Mouse (Mus musculus) gastrocnemius, postnatal 10 days (tissue): Measurements from ENCODE around the gene Zic4. TPM values are rescaled to one million over a fixed set of nuclear protein-coding genes. Genes with fewer than 3 reads are reported as not detected.

Experiments used
- DNase-seq: peaks from one replicate; pipeline ENCODE4 v3.0.0; 2021; ENCODE audit warnings: mixed read lengths
- total RNA-seq, 2 experiments: library from RNA; stranded (reverse); gene quantifications; 2 replicates each; pipeline ENCODE4 v1.2.3; 2021

Gene Zic4
- total RNA-seq, 2 experiments from 2014 or later = 0.16 to 0.50 TPM

DNA sequence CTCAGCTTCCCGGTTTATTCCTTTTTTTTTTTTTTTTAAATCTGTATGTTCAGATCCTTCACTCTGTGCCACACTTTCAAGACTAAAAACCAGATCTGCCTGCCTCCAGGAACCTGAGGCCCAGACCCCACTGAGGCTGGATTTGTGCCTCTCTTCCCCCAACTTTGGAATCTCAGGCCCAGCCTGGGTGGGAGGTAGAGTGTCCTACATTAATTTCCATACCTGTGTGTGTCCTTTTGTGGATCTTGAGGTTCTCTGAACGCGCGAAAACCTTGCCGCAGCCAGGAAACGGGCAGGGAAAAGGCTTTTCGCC lies 1.6 kb downstream of the Zic4 start:
- DNase-seq = no peak

DNA sequence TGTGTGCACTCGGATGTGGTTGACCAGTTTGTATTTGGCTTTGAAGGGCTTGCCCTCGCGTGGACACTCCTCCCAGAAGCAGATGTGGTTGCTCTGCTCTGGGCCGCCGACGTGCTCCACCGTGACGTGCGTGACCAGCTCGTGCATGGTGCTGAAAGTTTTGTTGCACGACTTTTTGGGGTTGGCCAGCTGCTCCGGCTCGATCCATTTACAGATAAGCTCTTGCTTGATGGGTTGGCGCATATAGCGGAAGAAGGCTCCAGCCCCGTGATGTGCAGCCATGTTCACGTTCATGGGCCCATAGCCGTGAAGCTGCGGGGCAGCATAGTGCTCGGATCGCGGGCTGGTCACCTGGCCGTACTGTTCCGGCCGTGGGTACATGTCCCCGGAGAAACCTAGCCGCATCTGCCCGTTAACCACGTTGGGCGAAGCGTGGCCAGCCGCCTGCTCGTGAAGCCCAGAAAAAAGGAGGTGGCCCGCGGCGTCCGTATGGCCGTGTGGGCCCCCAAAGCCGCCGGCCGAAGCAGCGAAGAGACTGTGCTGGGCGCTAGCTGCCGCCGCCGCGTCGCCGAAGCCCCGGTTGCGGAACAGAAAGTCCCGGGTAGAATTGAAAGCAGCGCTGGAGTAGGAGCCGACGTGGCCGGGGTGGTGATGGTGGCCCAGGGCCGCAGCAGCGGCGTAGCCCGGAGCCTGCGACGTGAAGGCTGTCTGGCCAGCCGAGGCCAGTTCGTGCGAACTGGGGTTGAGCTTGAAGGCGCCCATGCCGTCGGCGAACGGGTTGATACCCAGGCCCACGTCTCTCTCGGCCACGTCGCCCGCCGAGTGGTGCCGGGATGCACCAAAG lies 2.1 kb downstream of the Zic4 start:
- DNase-seq = peak; percentile 27

DNA sequence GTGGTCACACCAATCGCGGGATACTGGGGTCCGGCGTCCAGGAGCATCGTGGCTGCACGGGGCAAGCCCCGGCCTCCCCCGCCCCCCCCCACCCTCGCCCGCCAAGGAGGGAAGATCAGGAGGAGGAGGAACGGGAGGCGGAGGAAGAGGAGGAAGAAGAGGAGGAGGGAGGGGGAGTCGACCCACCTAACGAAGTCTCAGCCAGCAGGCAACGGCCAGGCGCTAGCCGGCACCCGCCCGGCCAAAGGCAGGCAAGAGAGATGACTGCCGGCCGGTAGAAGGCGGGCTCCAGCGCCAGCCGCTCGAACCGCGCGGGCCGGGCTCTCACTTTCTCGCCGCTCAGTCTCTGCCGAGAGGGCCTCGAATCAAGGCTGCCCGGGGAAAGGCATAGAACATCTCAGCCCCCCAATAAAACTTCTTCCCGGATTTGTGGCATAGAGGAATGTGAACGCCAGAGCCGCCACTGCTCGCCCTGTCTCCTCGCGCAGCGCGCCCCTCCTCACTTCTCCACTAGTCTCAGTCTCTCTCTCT lies 2.8 kb downstream of the Zic4 start:
- DNase-seq = peak; percentile 41

DNA sequence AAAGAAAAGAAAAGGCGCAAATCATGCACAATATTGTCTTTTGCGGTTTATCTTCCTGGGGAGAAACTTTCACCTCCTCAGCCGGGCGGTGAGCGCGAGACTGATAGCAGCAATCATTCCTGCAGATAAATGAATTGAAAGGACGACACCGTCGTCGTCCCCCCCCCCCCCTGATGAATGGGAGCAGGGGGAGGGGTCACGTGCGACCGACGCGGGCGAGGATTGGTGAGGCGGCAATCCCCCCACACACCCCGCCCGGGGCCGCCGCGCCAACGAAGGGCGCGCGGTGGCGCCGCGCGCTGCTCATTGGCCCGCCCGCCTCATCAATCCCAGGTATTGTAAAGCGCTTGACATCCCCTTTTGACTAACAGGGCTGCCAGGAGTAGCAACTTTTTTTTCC lies 3.5 kb downstream of the Zic4 start, which contains the start of gene Zic1:
Gene Zic1 (minus strand): TSS at position 147 of the 400 bp plus-strand sequence.
- no peak for DNase-seq

DNA sequence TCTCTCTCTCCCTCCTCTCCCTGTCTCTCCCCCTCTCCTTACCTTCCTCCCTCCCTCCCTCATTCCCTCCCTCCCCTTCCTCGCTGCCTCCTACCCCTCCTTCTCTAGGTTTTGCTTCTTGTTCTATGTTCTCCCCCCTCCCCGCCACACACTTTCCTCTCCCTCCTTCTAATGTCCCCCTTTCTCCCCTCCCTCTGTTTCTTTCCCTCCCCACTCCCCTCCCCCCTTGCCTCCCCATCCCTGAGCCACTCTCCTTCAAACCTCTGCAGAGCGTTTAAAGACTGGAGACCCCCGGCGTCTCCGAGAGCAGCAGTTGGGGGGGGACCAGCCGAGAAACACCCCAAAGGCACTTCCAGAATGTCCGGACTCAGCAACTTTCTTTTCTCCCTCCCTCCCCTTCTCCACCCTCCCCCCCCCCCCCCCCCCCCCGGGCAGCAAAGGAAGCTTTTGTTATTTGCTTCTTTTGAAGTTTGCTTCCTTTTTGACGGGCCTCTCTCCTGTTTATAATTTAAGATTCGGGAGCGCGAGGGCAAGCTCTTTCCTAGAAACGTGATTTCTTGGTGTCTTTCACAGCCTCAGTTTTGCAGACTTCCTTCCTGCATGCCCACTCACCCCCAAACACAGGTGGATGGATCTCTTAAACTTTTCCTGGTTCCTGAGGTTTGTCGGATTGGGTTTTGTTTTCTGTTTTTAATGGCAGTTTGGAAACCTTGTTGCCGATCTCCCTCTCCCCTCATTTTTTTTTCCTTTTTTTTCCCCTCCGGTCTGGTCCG lies 4.2 kb downstream of the Zic4 start:
- no peak for DNase-seq

DNA sequence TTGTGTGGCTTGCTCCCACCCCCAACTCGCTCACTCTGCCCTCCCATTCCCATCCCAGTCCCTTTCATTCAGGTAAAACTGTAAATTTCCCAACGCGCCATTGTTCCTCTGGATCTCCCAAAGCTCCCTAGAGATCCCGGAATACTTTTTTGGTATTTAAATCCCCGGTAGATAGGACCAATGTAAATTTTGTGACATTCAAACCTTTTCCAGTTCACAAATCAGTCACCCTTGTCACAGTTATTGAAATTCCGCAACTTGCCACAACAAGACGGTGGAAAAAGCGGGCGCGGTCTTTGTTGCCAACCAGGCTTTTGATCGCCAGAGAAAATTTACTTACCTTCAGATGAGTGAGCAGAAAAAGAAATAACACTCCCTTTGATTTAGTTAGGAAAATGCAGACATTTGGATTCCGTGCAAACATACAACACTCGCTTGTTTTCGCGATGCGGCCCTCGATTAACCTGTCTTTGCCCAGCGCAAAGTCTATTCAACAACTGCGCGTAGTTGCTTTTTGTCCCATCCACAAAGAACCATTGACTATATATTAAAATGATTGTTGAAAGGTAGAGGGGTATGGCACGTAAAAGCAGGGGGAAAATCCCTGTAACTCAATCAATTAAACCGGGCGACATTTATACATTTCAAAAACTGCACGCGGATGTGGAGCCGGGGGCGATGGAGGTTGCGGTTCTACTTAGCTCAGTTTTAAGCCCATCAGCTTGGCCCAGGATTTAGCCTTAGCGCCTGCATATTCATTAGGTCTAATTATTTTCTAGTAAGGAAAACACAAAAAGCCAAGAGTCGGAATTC lies 5.0 kb downstream of the Zic4 start:
- DNase-seq = no peak

DNA sequence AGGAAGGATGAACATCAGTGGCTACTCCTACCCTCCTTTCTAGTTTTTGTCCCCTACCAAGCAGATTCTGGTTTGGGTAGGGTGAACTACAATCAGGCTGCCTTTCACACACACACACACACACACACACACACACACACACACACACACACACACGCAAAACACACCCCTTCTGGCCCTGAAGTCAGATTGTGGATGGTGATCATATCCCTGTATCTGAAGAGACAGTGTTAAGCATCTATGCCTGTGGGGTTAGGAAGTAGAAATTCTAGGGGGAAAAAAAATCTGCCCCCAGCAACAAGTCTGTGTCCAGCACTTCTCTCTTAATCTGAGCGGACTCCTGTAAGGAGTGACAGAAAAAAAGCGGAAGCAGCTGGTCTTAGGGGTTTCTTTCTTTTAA lies 5.9 kb downstream of the Zic4 start:
- DNase-seq = no peak

DNA sequence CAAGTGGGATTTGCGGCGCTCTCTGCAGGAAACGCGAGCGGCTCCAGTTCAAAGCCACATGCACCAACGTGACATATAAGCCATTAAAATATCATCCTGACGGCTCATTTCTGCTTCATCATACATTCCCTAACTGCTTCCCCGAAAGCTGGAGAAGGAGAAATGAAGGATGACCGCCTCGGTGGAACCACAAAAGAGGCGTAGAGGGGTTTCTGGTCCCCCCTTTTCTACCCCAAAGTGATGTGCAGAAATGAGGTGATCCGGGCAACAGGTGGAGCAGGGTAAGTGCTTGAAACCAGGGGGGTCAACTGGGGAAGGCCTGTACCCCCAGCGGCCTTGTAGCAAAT lies 6.7 kb downstream of the Zic4 start:
- no peak for DNase-seq

DNA sequence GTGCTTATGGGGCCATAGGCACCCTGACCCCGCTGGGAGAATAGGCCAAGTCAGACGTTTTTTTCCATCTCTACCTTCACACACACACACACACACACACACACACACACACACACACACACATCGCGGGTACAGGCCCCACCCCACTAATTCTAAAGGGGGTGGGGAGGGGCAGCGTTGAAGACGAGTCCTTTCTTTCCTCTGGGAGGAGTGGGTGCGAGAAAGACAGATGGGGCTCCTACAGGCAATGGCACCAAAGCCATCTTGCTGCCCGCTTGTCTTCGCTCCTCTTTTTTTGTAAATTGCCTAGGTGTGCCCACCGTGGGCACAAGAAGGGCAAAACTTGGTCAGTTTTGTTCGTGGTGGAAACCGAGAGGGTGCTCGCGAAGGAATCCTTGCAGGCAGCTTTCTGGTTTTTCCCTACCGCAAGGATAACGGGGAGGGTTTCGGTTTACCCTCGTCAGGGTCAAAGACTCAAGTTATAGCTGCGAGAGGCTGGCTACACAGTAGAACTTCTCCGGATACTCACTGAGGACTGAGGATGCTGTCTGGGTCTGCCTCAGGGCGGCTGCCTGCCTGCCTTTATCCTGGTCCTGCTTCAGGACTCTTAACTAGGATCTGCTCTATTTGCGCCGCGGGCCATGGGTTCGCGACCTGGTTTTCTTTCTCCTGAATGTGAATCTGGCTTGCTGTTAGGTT lies 7.2 kb downstream of the Zic4 start:
- no peak for DNase-seq

DNA sequence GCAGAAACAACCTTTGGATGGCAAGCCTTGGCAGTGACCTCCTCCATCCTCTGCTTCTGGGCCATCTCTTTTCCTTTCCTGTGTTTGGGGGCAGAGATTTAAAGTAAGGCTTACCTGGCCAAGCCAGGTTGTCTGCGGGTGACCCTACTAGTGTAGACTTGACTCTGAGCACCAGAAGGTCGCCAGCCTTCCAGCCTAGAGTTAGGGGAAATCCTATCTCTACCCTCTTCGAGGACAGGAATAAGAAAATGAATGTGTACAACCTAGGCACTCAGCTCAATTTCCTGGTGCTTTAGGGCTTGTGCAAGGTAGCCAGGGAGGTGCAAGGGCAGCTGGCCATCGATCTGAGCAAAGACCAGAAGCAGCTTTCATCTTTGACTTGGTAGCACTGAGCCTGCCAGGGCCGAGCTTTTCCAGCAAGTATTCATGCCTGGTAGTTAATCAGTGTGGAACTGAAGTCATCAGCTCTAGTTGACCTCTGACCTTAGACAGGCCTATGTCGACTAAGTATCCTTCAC lies 8.0 kb downstream of the Zic4 start:
- no peak for DNase-seq

DNA sequence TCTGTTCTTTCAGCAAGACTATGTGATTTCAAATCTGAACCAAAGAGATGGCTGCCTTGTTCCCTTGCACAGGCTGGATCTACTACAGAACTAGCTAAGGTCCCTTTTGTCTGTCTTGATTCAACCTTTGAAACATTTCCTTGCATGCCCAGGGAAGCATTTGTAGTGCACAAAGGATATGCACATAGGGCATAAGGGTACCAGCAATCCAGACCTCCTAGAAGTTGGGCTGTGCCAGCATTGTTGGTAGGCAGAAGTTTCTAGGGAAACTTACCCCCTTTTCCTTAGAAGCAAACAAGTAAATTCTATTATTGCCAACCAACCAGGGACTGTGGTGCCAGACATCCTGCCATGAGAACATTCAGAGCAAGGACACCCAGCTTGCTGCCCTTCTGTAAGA lies 8.8 kb downstream of the Zic4 start:
- DNase-seq = no peak

DNA sequence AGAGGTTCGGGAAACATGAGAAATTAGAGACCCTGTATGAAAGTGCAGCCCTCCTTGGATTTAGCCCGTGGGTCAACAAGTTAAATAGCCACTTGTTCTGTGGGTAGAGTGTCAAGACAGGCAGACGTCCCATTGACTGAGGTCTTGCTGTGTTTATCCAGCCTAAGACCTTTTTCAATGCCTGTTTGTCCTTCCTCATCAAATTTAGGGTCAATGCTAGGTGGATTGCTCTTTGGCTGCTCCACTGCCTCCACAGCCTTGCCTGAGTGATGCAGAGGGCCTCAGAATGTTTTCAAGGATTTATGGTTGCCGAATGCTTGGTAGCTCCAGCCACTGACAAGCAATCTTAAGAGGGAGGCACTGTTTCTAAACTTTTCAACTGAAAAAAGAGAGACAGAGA lies 9.4 kb downstream of the Zic4 start:
- no peak for DNase-seq

DNA sequence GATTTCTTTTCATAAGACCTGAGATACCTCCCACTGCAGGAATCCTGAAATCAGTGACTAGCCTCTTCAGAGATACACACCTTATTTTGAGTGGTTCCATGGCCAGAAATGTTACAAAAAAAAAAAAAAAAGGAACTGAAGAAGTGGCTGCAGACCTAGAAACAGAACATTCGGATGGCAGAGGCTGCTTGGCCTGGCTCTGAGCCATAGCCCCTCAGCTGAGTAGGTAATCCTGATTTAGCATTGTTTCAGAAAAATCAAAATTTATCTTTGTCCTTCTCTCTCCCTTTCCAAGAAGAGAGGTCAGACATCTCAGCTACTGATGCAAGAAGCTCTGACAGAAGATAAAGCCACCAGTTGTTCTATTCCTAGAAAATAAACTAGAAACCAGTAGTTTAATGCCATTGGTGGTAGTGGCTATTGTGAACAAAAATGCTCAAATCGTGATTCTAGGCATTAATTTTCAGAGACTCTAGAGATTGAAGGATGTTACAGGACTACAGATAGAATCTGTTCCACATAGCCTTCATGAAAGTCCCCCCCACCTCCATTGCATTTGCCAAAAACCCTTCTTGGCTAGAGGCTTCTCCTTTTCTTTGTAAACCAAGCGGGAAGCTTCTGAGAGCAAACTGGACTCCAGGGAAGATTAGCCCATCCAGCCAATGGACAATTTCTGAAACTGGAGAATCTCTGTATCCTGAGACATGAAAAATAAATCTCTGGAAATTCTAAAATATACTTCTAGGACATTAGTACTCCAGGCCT lies 11.8 kb downstream of the Zic4 start:
- no peak for DNase-seq

DNA sequence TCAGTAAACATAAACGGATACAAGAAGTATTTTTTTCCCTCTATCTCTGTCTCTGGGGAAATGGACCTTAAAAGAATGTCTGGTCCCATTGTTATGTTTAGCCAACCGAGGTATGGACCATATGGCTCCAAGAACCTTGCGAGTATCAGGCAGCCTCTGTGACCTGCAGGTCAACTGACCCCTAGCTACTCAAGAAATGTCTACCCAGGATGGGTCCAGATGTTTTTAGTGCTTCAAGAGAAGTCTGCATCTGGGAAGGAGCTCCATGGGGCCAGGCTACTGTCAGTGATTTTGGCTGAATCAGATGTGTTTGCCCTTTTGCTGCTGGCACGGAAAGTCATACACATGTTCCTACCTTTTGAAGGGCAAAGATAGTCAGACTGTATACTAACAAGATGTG lies 12.5 kb downstream of the Zic4 start:
- no peak for DNase-seq

DNA sequence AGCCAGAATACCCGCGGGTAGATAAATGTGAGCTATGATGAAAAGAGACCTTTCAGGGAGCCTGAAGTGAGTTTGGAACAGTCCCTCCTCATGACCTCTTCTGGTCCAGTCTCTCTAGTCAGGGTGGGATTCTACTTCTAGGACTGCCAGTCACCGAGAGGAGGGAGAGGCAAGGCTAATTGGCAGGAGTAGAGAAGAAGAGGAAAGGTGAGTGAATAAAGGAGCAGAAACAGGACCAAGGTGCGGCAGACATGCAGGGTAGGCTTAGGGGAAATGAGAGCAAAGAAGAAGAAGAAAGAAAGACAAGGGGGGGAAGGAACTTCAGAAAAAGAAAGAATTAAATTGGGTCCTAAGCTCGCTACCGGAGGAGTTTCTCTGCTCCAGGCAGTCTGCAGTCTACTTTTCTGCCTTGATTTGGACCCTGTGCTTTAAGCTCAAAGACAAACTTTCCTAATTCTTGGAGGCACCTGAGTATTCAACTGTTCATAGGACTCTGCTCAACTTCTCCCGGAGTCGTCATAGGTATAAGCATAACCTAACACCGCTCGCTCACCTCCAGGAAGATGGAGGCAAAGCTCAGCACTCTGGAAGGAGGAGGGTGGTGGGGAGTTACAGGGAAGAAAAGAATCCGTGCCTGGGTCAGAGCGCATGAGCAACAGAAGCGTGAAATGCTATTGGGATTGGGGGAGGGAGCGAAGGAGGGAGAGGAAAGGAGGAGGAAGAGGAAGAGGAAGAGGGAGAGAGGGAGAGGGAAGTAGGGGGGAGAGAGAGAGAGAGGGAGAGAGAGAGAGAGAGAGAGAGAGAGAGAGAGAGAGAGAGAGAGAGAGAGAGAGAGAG lies 15.0 kb downstream of the Zic4 start:
- DNase-seq = no peak

DNA sequence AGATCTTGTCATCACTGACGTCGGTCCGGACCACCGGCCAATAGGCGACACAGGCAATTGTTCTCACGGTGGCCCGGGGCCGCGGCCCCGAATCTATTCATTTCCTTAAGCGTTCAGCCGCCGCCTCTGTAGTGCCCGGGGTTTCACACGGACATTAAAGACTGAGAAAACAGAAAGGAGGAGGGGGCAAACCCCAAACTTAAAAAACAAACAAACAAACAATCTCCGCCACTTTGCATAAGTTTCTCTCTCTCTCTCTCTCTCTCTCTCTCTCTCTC lies 15.6 kb downstream of the Zic4 start:
- no peak for DNase-seq

DNA sequence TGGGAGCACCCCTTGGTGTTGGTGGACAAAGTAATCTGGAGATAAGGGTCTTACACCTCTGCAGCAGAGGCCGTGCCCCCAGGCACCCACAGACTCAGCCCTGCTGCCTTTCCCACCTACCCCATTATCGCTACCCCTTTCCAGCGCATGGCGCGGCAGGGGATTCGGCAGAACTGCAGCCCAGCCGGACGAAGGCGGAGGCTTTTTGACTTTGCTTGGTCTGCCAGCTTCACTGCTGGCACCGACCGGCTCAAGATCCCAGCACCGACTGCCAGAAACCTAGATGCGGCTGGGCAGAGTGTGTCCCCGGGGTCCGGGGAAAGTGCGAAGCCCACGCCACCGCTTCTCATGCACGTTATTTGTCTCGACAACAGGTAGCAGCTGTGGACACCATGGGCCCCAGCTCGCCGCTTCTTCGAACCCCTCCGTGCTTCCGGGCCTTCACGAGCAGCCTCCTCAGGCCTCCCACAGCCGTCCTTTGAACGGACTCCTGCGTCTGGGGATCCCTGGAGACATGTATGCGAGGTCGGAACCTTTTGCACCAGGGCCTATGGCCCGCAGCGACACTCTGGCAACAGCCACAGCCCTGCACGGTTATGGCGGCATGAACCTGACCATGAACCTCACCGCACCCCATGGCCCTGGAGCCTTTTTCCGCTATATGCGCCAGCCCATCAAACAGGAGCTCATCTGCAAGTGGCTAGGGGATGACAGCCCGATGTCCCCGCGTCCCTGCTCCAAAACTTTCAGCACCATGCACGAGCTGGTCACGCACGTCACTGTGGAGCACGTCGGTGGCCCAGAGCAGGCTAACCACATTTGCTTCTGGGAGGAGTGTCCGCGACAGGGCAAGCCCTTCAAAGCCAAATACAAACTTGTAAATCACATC lies 16.4 kb downstream of the Zic4 start:
- DNase-seq = no peak

DNA sequence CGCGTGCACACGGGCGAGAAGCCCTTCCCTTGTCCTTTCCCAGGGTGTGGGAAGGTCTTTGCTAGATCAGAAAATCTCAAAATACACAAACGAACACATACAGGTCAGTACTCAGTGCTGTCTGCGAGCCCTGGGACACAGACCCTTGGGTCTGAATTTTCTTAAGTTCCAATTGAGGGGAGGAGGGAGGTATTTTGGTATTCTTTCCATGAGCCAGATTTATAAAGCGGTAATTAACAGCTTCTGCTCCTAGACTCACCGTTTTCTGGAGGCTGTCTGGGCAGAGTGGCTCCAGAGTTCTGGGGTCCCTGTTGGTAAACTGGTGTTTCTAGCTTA lies 17.1 kb downstream of the Zic4 start:
- DNase-seq = no peak

DNA sequence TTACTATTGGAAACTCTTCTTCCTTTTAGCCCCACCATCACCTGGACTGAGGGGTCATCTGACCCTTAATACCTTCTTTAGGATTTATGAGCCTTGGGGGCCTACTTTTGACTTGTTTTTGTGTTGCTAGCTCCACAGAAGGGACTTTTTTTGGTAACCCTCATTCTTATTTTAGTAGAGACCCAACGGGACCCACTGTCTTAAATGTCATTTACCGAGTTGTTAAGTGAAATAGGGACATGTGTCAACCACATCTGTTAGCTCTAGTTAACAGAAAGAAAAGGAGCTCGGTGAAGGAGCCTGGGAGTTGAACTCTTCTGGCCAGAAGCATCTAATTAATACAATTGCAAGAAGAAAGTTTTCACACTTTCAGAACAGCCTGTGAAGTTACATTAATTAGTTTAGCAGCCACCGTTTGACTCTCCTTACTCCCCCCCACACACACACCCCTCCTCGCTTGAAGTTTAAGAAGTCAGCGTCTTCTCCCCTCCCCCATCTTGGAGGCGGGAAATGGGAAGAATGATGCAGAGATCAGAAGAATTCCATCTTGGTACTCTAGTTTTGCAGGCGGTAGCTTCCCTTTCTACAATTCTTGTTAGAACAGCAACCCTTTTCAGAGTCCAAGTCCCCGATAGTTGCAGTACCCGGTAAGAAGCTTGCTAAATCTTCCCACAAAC lies 17.7 kb downstream of the Zic4 start:
- DNase-seq = no peak
